Mouse (Mus musculus) midbrain, postnatal 0 days (tissue): Measurements from ENCODE around the gene Epor. TPM values are rescaled to one million over a fixed set of nuclear protein-coding genes. Genes with fewer than 3 reads are reported as not detected.

Source experiments
- ATAC-seq: fragments of 200-750 bp; cut with Nextera tagmentation; 2 replicates; pipeline ENCODE4 v1.8.0; 2017; ENCODE audit warnings: moderate number of reproducible peaks, mild to moderate bottlenecking, moderate TSS enrichment, moderate library complexity; ENCODE audit not compliant: low FRiP score
- DNase-seq: peaks from one replicate; pipeline ENCODE4 v3.0.0-alpha.2; 2015; ENCODE audit warnings: low spot score
- H3K27ac ChIP-seq: fragments of 300-500 bp; sonication (generic); 2 replicates; pipeline ENCODE4 v1.5.1; 2014; ENCODE audit warnings: low read depth, mild to moderate bottlenecking, low read length, mixed read lengths
- H3K27me3 ChIP-seq: fragments of 300-500 bp; sonication (generic); 2 replicates; pipeline ENCODE4 v1.6.1; 2014; ENCODE audit warnings: low read length, control low read depth, mixed read lengths; ENCODE audit not compliant: insufficient read depth
- H3K36me3 ChIP-seq: fragments of 300-500 bp; sonication (generic); 2 replicates; pipeline ENCODE4 v1.6.1; 2014; ENCODE audit warnings: low read length, control low read depth, mixed read lengths; ENCODE audit not compliant: insufficient read depth
- H3K4me1 ChIP-seq: fragments of 300-500 bp; sonication (generic); 2 replicates; pipeline ENCODE4 v1.6.1; 2014; ENCODE audit warnings: mild to moderate bottlenecking, control low read depth, antibody characterized with exemption, low read length, mixed read lengths; ENCODE audit not compliant: insufficient read depth
- H3K4me2 ChIP-seq: fragments of 300-500 bp; sonication (generic); 2 replicates; pipeline ENCODE4 v1.6.1; 2014; ENCODE audit warnings: low read depth, mild to moderate bottlenecking, low read length, mixed read lengths; ENCODE audit not compliant: poor library complexity, severe bottlenecking
- H3K4me3 ChIP-seq: fragments of 300-500 bp; sonication (generic); 2 replicates; pipeline ENCODE4 v1.5.1; 2014; ENCODE audit warnings: low read depth, mild to moderate bottlenecking, low read length, moderate library complexity
- H3K9ac ChIP-seq: fragments of 300-500 bp; sonication (generic); replicated peaks from 2 replicates; pipeline ENCODE4 v1.6.1; 2014; ENCODE audit warnings: mild to moderate bottlenecking, low read length, moderate library complexity, mixed read lengths; ENCODE audit not compliant: poor library complexity, severe bottlenecking
- H3K9me3 ChIP-seq: fragments of 300-500 bp; sonication (generic); 2 replicates; pipeline ENCODE4 v1.6.1; 2016; ENCODE audit warnings: low read length, control low read depth
- CTCF ChIP-seq: IDR thresholded peaks from 2 replicates; pipeline ENCODE4 v1.5.1; 2016; ENCODE audit warnings: antibody characterized with exemption, mild to moderate bottlenecking
- WGBS: fragments of 180-500 bp; shearing (Covaris S2); extraction: QIAGEN DNeasy Blood & Tissue Kit; methylation state at CpG from one replicate; pipeline ENCODE4 v1.1.7; 2014; 5-methylcytosine and 5-hydroxymethylcytosine counted together
- polyA plus RNA-seq: library from polyadenylated mRNA; unstranded; fragments of >200 nt; fragmentation: Nextera tagmentation; extraction: Ambion mirVana; gene quantifications from 2 replicates; pipeline ENCODE4 v1.2.1, GENCODE M21; 2015
- total RNA-seq: library from RNA; depleted of rRNA; stranded (reverse); fragments of >200 nt; gene quantifications from 2 replicates; pipeline ENCODE4 v1.2.3, GENCODE M21; 2014

Epor gene
- total and polyA plus RNA-seq, 2 experiments from 2014 or later = 1.9 to 2.7 TPM

DNA sequence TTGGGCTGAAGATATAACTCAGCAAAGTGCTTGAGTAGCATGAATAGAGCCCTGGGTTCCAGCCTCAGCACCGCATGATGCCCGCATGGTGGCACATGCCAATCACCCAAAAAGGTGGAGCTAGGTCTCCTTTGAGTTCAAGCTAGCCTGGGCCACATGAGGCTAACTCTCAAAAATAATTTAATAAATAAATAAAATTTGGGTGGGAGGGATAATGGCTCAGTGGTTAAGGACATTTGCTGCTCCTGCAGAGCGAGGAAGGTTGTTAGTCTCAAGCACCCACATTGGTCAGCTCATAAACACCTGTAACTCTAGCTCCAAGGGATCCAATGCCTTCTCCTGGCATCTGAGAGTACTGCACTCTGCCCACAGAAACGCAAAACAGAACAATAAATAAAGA lies 38.3 kb upstream of the Epor start:
- H3K4me2 ChIP-seq = peak overlapping the region; percentile 72; the same call in 1 of the 2 replicates
- no peaks in the 10 kb centered on the region for H3K27me3 ChIP-seq
- ATAC-seq = no peak
- 83% methylated on average over 4 of the region's 4 CpGs for WGBS
- no peak overlapping the region for H3K27ac ChIP-seq
- H3K4me1 ChIP-seq = peaks cover 11% of the 10 kb centered on the region; the same call in 1 of the 2 replicates
- no peak for DNase-seq
- peak overlapping the region; percentile 33; the same call in 1 of the 2 replicates for H3K4me3 ChIP-seq
- H3K36me3 ChIP-seq = peaks cover 12% of the 10 kb centered on the region
- H3K9ac ChIP-seq = no peak overlapping the region
- no peaks in the 10 kb centered on the region for H3K9me3 ChIP-seq
- peak; percentile 38; the same call in 1 of the 2 replicates for TF ChIP-seq CTCF

DNA sequence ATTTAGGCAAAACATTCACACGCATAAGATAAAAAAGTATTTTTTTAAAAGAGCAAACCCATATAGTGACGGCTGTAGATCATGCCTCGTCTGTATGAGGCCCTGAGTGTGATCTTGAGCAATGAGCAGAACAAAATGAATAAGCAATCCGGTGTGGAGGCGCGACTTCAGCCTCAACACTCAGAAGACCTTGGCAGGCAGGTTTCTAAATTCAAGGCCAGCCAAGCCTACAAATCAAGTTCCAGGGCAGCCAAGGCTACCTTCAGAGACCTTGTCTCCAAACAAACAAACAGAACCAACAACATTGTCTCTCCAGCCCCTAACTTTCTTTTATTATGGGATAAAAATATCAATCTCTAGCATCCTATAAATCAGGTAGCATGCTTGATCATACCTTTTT lies 37.0 kb upstream of the Epor start:
- DNase-seq (no peak), ATAC-seq (no peak)
- no peak overlapping the region for H3K4me2 ChIP-seq
- H3K9me3 ChIP-seq = no peaks in the 10 kb centered on the region
- H3K4me1 ChIP-seq = peaks cover 11% of the 10 kb centered on the region; the same call in 1 of the 2 replicates
- H3K27me3 ChIP-seq = no peaks in the 10 kb centered on the region
- 94% methylated on average over 6 of the region's 6 CpGs for WGBS
- H3K36me3 ChIP-seq = no peaks in the 10 kb centered on the region; the same call in none of the 2 replicates
- no peak overlapping the region for H3K4me3 ChIP-seq
- TF ChIP-seq CTCF = no peak
- no peak overlapping the region for H3K27ac ChIP-seq
- H3K9ac ChIP-seq = no peak overlapping the region

GRCm38 (mm10) chr9:21996178-21996867 lies 33.0 kb upstream of the Epor start:
- no peak for DNase-seq
- H3K4me2 ChIP-seq = no peak overlapping the region
- no peak overlapping the region for H3K27ac ChIP-seq
- no peak for ATAC-seq
- no peak overlapping the region for H3K4me3 ChIP-seq
- H3K9ac ChIP-seq = no peak overlapping the region
- H3K9me3 ChIP-seq = no peaks in the 10 kb centered on the region
- no peaks in the 10 kb centered on the region for H3K4me1 ChIP-seq
- H3K27me3 ChIP-seq = peaks cover 3% of the 10 kb centered on the region
- 80% methylated on average over 3 of the region's 3 CpGs for WGBS
- TF ChIP-seq CTCF = no peak
- H3K36me3 ChIP-seq = no peaks in the 10 kb centered on the region

DNA sequence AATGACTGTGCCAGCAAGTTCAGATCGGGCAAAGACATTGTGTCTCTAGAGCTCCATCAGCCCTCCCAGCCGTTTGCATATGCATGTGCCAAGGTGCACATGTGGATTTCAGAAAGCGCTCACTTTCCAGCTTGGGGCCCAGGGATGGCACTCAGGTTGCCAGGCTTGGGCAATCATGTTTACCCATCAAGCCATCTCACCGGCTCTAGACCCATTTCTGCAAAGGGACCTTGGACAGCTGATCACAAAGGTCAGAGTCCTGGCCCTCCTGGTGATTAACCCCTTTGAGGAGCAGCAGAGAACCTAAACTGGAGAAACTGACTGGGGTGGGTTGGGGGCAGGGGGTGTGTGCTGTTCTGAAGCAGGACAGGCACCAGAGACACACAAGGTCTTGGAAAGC lies 28.9 kb upstream of the Epor start:
- H3K27ac ChIP-seq = no peak overlapping the region
- ATAC-seq (no peak), DNase-seq (no peak)
- WGBS = 79% methylated on average over 4 of the region's 4 CpGs
- no peak overlapping the region for H3K4me2 ChIP-seq
- no peaks in the 10 kb centered on the region for H3K9me3 ChIP-seq
- H3K4me3 ChIP-seq = no peak overlapping the region
- 0 out of 2 replicates have a peak, but pooled peaks cover 3% of the 10 kb centered on the region for H3K36me3 ChIP-seq
- 0 out of 2 replicates have a peak, but pooled peaks cover 8% of the 10 kb centered on the region for H3K4me1 ChIP-seq
- no peak overlapping the region for H3K9ac ChIP-seq
- no peak for TF ChIP-seq CTCF
- peaks cover 43% of the 10 kb centered on the region for H3K27me3 ChIP-seq

DNA sequence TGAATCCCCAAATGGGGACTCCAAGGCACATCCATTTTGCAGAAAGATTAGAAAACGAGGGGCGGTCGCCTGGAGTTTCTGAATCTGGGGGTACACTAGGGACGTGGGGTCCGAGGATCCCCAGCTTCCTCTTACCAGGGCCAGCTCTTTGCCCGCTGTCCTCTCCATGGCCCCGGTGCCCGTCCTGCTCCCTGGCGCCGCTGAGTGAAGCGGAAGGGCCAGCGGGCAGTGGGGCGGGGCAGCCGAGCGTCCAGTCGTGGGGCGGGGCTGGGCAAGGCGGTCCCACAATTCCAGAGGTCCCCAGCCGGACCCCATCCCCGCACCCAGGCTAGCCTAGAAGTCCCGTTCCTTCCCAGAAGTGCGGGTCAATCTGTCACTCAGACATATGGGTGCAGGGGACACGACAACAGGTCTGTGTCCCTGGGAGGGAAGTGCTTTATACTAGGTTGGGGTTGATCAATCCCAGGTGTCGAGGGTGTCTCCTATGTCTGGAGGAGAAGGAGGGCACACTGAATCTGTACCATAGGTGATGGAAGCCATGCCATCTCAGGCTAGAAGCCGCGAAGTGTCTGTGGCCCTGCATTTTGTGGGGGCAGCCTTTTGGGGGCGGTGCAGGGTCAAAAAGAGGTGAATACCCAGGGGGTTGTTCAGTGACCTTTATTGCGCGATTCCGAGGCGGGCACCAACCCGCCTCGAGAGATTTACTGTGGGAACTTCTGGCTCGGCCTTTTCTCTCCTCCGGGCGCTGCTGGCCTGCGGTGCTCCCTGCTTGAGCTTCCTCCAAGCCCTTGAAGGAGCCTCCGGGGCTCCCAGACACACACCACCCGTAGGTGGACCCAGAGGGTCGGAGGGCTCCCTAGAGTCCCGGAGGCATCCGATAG lies 26.2 kb upstream of the Epor start, which contains the start of gene Rgl3:
TSS of gene Rgl3 (minus strand) at position 217 of the 881 bp plus-strand sequence.
- H3K27ac ChIP-seq = no peak within 1 kb of the TSS
- peak within 1 kb of the TSS; percentile 35 for H3K4me3 ChIP-seq
- peak within 1 kb of the TSS; percentile 36; the same call in 1 of the 2 replicates for H3K9ac ChIP-seq
- 0 out of 2 replicates have a peak, but pooled peaks cover 8% of the 10 kb centered on the region for H3K4me1 ChIP-seq
- peaks cover 43% of the 10 kb centered on the region for H3K27me3 ChIP-seq
- 0 out of 2 replicates have a peak, but pooled peaks cover 3% of the 10 kb centered on the region for H3K36me3 ChIP-seq
- no peak for TF ChIP-seq CTCF
- peak within 1 kb of the TSS; percentile 70 for H3K4me2 ChIP-seq
- DNase-seq (no peak), ATAC-seq (no peak)
- no peaks in the 10 kb centered on the region for H3K9me3 ChIP-seq
- WGBS = 3% methylated on average over 42 of the region's 42 CpGs
